Mouse (Mus musculus) liver, postnatal 0 days (tissue): Measurements from ENCODE around the gene Bnc2.

ENCODE experiments used
- CTCF ChIP-seq: sonication (generic); IDR thresholded peaks from 2 replicates; pipeline ENCODE4 v1.5.1; 2016; ENCODE audit warnings: antibody characterized with exemption, low read depth
- EP300 ChIP-seq: IDR thresholded peaks from 2 replicates; pipeline ENCODE4 v1.6.1; 2016; ENCODE audit warnings: antibody characterized with exemption, low read depth, mild to moderate bottlenecking

- TF ChIP-seq CTCF: no peak
- no peak for TF ChIP-seq EP300
Measured at GRCm38 (mm10) chr4:84377513-84377912, 297.6 kb downstream of the Bnc2 start.
